Mouse (Mus musculus): ENCODE results near the gene 4922502D21Rik. TPM values are rescaled to one million over a fixed set of nuclear protein-coding genes. Genes with fewer than 3 reads are reported as not detected.
"Not testable (repeated sequence)": the region's sequence is repeated elsewhere in the genome, so short reads cannot be mapped to it uniquely, and the experiment has no call there.

4922502D21Rik gene
- not detected in 2 replicates for polyA plus RNA-seq (2012; rRNA removed)

- no peak for DNase-seq (ENCODE audit: low spot score)
Observed at GRCm38 (mm10) chr6:129331610-129332009, at the start of gene 4922502D21Rik. TSS of gene 4922502D21Rik (minus strand) at chr6:129331796.

GRCm38 (mm10) chr6:129380454-129380853 is 48.9 kb upstream of the 4922502D21Rik start:
- no peak for DNase-seq (ENCODE audit: low spot score)

- no peak for DNase-seq (ENCODE audit: low spot score)
Observed at GRCm38 (mm10) chr6:129374937-129375471, 43.4 kb upstream of the 4922502D21Rik start.

- DNase-seq (ENCODE audit: low spot score): no peak
Observed at GRCm38 (mm10) chr6:129369374-129370132, 38.0 kb upstream of the 4922502D21Rik start.

- no peak for DNase-seq (ENCODE audit: low spot score)
Observed at GRCm38 (mm10) chr6:129365959-129366359, 34.4 kb upstream of the 4922502D21Rik start.

GRCm38 (mm10) chr6:129363942-129364341 is 32.3 kb upstream of the 4922502D21Rik start:
- DNase-seq (ENCODE audit: low spot score): no peak

- no peak for DNase-seq (ENCODE audit: low spot score)
Observed at GRCm38 (mm10) chr6:129359515-129359914, 27.9 kb upstream of the 4922502D21Rik start.

- no peak for DNase-seq (ENCODE audit: low spot score)
Observed at GRCm38 (mm10) chr6:129356430-129356829, 24.8 kb upstream of the 4922502D21Rik start.

GRCm38 (mm10) chr6:129355774-129356173 is 24.2 kb upstream of the 4922502D21Rik start:
- no peak for DNase-seq (ENCODE audit: low spot score)

GRCm38 (mm10) chr6:129351091-129351490 is 19.5 kb upstream of the 4922502D21Rik start:
- no peak for DNase-seq (ENCODE audit: low spot score)

- DNase-seq (ENCODE audit: low spot score): no peak
Observed at GRCm38 (mm10) chr6:129349524-129350352, 18.1 kb upstream of the 4922502D21Rik start.

- no peak for DNase-seq (ENCODE audit: low spot score)
Observed at GRCm38 (mm10) chr6:129344408-129344807, 12.8 kb upstream of the 4922502D21Rik start.

- not testable (repeated sequence) for DNase-seq (ENCODE audit: low spot score)
Observed at GRCm38 (mm10) chr6:129342391-129342790, 10.8 kb upstream of the 4922502D21Rik start, which contains the start of gene Clec12a. TSS of gene Clec12a (plus strand) at chr6:129342691.

- DNase-seq (ENCODE audit: low spot score): no peak
Observed at GRCm38 (mm10) chr6:129337751-129338150, 6.2 kb upstream of the 4922502D21Rik start.

GRCm38 (mm10) chr6:129333674-129334078 is 2.1 kb upstream of the 4922502D21Rik start:
- DNase-seq (ENCODE audit: low spot score): no peak

GRCm38 (mm10) chr6:129326568-129327150 is 4.9 kb downstream of the 4922502D21Rik start:
- no peak for DNase-seq (ENCODE audit: low spot score)

- DNase-seq (ENCODE audit: low spot score): no peak
Observed at GRCm38 (mm10) chr6:129326016-129326415, 5.6 kb downstream of the 4922502D21Rik start.

- DNase-seq (ENCODE audit: low spot score): no peak
Observed at GRCm38 (mm10) chr6:129319331-129319730, 12.3 kb downstream of the 4922502D21Rik start.

GRCm38 (mm10) chr6:129318395-129318794 is 13.2 kb downstream of the 4922502D21Rik start:
- DNase-seq (ENCODE audit: low spot score): no peak

GRCm38 (mm10) chr6:129316463-129316862 is 15.1 kb downstream of the 4922502D21Rik start:
- DNase-seq (ENCODE audit: low spot score): no peak

- DNase-seq (ENCODE audit: low spot score): no peak
Observed at GRCm38 (mm10) chr6:129315698-129316097, 15.9 kb downstream of the 4922502D21Rik start.

- DNase-seq (ENCODE audit: low spot score): no peak
Observed at GRCm38 (mm10) chr6:129314655-129315168, 16.9 kb downstream of the 4922502D21Rik start.
